34 mouse cellular contexts compared by ENCODE assay signal in the genomic region with DNA sequence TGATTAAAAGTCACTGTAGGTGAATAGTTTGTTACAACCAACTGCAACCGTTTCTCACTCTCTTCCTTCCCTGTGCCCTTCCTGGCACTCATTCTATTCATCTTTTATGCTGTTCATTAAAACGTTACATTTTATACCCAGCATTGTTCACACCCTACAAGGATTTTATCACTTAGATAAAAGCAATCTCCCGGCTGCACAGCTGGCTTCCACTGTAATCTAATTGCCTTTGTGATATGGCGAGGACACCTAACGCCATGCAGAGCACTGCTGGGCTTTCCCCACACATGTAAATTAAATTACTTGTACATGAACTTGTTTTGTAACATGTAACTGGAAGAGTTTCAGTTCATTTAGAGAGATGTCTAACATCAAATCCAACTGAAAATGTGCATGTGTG. TPM values are rescaled to one million over a fixed set of nuclear protein-coding genes. Genes with fewer than 3 reads are reported as not detected.
DNase-seq lines count a peak whose midpoint lies in the region; ATAC-seq and TF ChIP-seq lines count a peak whose summit lies in the region.
"Had no signal": no experiment of that assay in that cellular context is flagged by ENCODE, and none has a peak within 500 bp of the region (broad histone marks: within the 10 kb centered on the region; RNA-seq: fewer than 3 reads in every experiment).

No protein-coding gene starts in this region.

- no peaks in the 10 kb centered on the region for H3K9me3 ChIP-seq in hindbrain, embryonic 14.5 days (ENCODE audit: control insufficient read depth, low read length)
- H3K9me3 ChIP-seq in hindbrain, postnatal 0 days (ENCODE audit: low read length), result no peaks in the 10 kb centered on the region
- H3K9me3 ChIP-seq in neural tube, embryonic 13.5 days, result peaks cover 4% of the 10 kb centered on the region; the same call in 1 of the 2 replicates
- H3K9me3 ChIP-seq: embryonic facial prominence, embryonic 10.5 days; embryonic facial prominence, embryonic 13.5 days; forebrain, embryonic 13.5 days; heart, embryonic 12.5 days; heart, embryonic 15.5 days; hindbrain, embryonic 10.5 days had no signal

- TF ChIP-seq CTCF in hindbrain, postnatal 0 days (IDR thresholded peaks at IDR 0.05; ENCODE audit: low read depth), result no peak
- no peak for TF ChIP-seq CTCF in left cerebral cortex, adult 2 months (IDR thresholded peaks at IDR 0.05)

- 18% methylated on average over 5 of the region's 5 CpGs for WGBS in hindbrain, embryonic 14.5 days
- 24% methylated on average over 5 of the region's 5 CpGs for WGBS in hindbrain, postnatal 0 days
- whole genome bisulfite sequencing in neural tube, embryonic 13.5 days, result 19% methylated on average over 5 of the region's 5 CpGs

- no peak overlapping the region for H3K9ac ChIP-seq in hindbrain, embryonic 14.5 days
- H3K9ac ChIP-seq in hindbrain, postnatal 0 days (replicated peaks; ENCODE audit: low read length), result no peak overlapping the region
- no peak overlapping the region for H3K9ac ChIP-seq in neural tube, embryonic 13.5 days
- H3K9ac ChIP-seq: embryonic facial prominence, embryonic 13.5 days; forebrain, embryonic 13.5 days; forebrain, postnatal 0 days; heart, embryonic 12.5 days; heart, embryonic 15.5 days had no signal

- ATAC-seq in hindbrain, embryonic 14.5 days (ENCODE audit: low FRiP score), result no peak
- ATAC-seq in hindbrain, postnatal 0 days, result no peak
- ATAC-seq in neural tube, embryonic 13.5 days (ENCODE audit: low read depth), result peak; percentile 72
- ATAC-seq: CD4-positive, CD25-positive, alpha-beta regulatory T cell, adult 4 months; forebrain, embryonic 13.5 days; forebrain, postnatal 0 days; hindbrain, embryonic 16.5 days; inflammation-experienced regulatory T-cells, adult 6 months had no signal

- intact Hi-C loops in left cerebral cortex, adult 2 months (cut with DNase I), result no loop called here

- no peak overlapping the region for H3K27ac ChIP-seq in hindbrain, embryonic 14.5 days
- H3K27ac ChIP-seq in hindbrain, postnatal 0 days, result no peak overlapping the region
- H3K27ac ChIP-seq in neural tube, embryonic 13.5 days (replicated peaks), result peak overlapping the region; percentile 52; the same call in 1 of the 2 replicates
- no peak overlapping the region for H3K27ac ChIP-seq in left cerebral cortex, adult 2 months
- H3K27ac ChIP-seq: embryonic facial prominence, embryonic 10.5 days; embryonic facial prominence, embryonic 13.5 days; forebrain, embryonic 13.5 days; gastrocnemius, adult 2 months; heart, embryonic 15.5 days; hindbrain, embryonic 10.5 days had no signal

- 0 out of 2 replicates have a peak, but pooled peaks cover 5% of the 10 kb centered on the region for H3K4me1 ChIP-seq in hindbrain, embryonic 14.5 days (replicated peaks; ENCODE audit: control insufficient read depth, insufficient read depth, low read length)
- no peaks in the 10 kb centered on the region for H3K4me1 ChIP-seq in hindbrain, postnatal 0 days (ENCODE audit: insufficient read depth, low read length)
- H3K4me1 ChIP-seq in neural tube, embryonic 13.5 days (replicated peaks), result peaks cover 7% of the 10 kb centered on the region; the same call in 1 of the 2 replicates
- H3K4me1 ChIP-seq: forebrain, embryonic 13.5 days; heart, embryonic 15.5 days had no signal

- H3K36me3 ChIP-seq in hindbrain, embryonic 14.5 days (replicated peaks; ENCODE audit: control insufficient read depth, insufficient read depth), result no peaks in the 10 kb centered on the region
- no peaks in the 10 kb centered on the region for H3K36me3 ChIP-seq in hindbrain, postnatal 0 days (ENCODE audit: insufficient read depth, low read length)
- H3K36me3 ChIP-seq in neural tube, embryonic 13.5 days, result no peaks in the 10 kb centered on the region
- H3K36me3 ChIP-seq: embryonic facial prominence, embryonic 10.5 days; embryonic facial prominence, embryonic 13.5 days; heart, embryonic 12.5 days; heart, embryonic 15.5 days; hindbrain, embryonic 10.5 days had no signal

- DNase-seq in hindbrain, embryonic 14.5 days (ENCODE audit: low spot score), result peak; percentile 34
- DNase-seq in hindbrain, postnatal 0 days (ENCODE audit: low spot score), result no peak
- DNase-seq in ES-CJ7 (ENCODE audit: low read depth, low spot score) (peak; percentile 15), R1 (ENCODE audit: low read depth, low spot score) (peak; percentile 16)
- DNase-seq in kidney, postnatal 36 days, result no peak
- DNase-seq in thymus, adult 18-20 months, result no peak
- no peak for DNase-seq in left cerebral cortex, adult 2 months (ENCODE audit: extremely low spot score in 1 of 2, low spot score in 2 of 2)
- DNase-seq: adrenal gland, adult 2 months; adrenal gland, postnatal 14 days; cerebellum, adult 11-12 months; cerebellum, adult 8-10 months; cerebellum, postnatal 10 days; cerebellum, postnatal 36 days; embryo, embryonic 11 days; forebrain, postnatal 0 days; gastrocnemius, adult 2 months; gastrocnemius, postnatal 25 days; heart, adult 18-20 months; heart, postnatal 10 days; heart, postnatal 36 days had no signal

- H3K27me3 ChIP-seq in hindbrain, embryonic 14.5 days (ENCODE audit: control insufficient read depth, insufficient read depth, low read length), result no peaks in the 10 kb centered on the region
- H3K27me3 ChIP-seq in hindbrain, postnatal 0 days (ENCODE audit: insufficient read depth, low read length), result no peaks in the 10 kb centered on the region
- no peaks in the 10 kb centered on the region for H3K27me3 ChIP-seq in neural tube, embryonic 13.5 days
- H3K27me3 ChIP-seq: embryonic facial prominence, embryonic 13.5 days; forebrain, embryonic 13.5 days; heart, embryonic 12.5 days; heart, embryonic 15.5 days had no signal

- no peak overlapping the region for H3K4me2 ChIP-seq in hindbrain, embryonic 14.5 days (replicated peaks)
- H3K4me2 ChIP-seq in hindbrain, postnatal 0 days (ENCODE audit: low read depth, low read length), result no peak overlapping the region
- H3K4me2 ChIP-seq in neural tube, embryonic 13.5 days, result no peak overlapping the region
- H3K4me2 ChIP-seq: embryonic facial prominence, embryonic 13.5 days; forebrain, embryonic 13.5 days; heart, embryonic 12.5 days; heart, embryonic 15.5 days had no signal

- H3K4me3 ChIP-seq in hindbrain, embryonic 14.5 days (replicated peaks; ENCODE audit: low read length), result no peak overlapping the region
- H3K4me3 ChIP-seq in hindbrain, postnatal 0 days (ENCODE audit: low read length), result no peak overlapping the region
- no peak overlapping the region for H3K4me3 ChIP-seq in neural tube, embryonic 13.5 days
- H3K4me3 ChIP-seq in left cerebral cortex, adult 2 months, result no peak overlapping the region
- H3K4me3 ChIP-seq: embryonic facial prominence, embryonic 10.5 days; embryonic facial prominence, embryonic 13.5 days; erythroblast, embryonic 14.5 days; forebrain, embryonic 13.5 days; gastrocnemius, adult 2 months; heart, embryonic 12.5 days; heart, embryonic 15.5 days; hindbrain, embryonic 10.5 days had no signal

RNA-seq across cellular contexts. Expression of gene Rergl, which starts 22.5 kb away (rescaled TPM):
- polyA plus RNA-seq in hindbrain, embryonic 14.5 days (2014; fragmentation: Nextera tagmentation; extraction: Ambion mirVana), result not detected in 2 replicates
- not detected in 2 replicates for total RNA-seq in hindbrain, postnatal 0 days (2014; rRNA removed)
- not detected in 2 replicates for polyA plus RNA-seq in hindbrain, postnatal 0 days (2015; fragmentation: Nextera tagmentation; extraction: Ambion mirVana)
- polyA plus RNA-seq in neural tube, embryonic 13.5 days (2015; fragmentation: Nextera tagmentation; extraction: Ambion mirVana), result not detected in 2 replicates
- not detected for total RNA-seq in left cerebral cortex, adult 2 months (2021)
- total RNA-seq: adrenal gland, adult 2 months; ES-E14; forebrain, postnatal 0 days; gastrocnemius, adult 2 months; gastrocnemius, postnatal 25 days had no signal
- polyA plus RNA-seq: adrenal gland, adult 2 months; C2C12; CD4-positive, CD25-positive, alpha-beta regulatory T cell, adult 4 months; cortical plate, adult 2 months; embryonic facial prominence, embryonic 10.5 days; embryonic facial prominence, embryonic 13.5 days; erythroblast, embryonic 14.5 days; forebrain, embryonic 13.5 days; forebrain, postnatal 0 days; heart, embryonic 12.5 days; heart, embryonic 15.5 days; hindbrain, embryonic 10.5 days; hindbrain, embryonic 16.5 days; inflammation-experienced regulatory T-cells, adult 6 months had no signal

Comparison
In these comparisons a context has a peak if more than half of its experiments do, and no peak if none do; other contexts are left out.
1. DNase-seq: peak in hindbrain, embryonic 14.5 days (single experiment), ES-CJ7 (single experiment) and R1 (single experiment); none in hindbrain, postnatal 0 days (single experiment), kidney, postnatal 36 days (0 of 2), thymus, adult 18-20 months (0 of 2) and left cerebral cortex, adult 2 months (0 of 2).